Mouse (Mus musculus) kidney, adult 18-20 months (tissue): ENCODE data around the gene Cdhr5.

Source experiments
- DNase-seq: peaks from one replicate; pipeline ENCODE4 v3.0.0; 2021

Cdhr5 gene

DNA sequence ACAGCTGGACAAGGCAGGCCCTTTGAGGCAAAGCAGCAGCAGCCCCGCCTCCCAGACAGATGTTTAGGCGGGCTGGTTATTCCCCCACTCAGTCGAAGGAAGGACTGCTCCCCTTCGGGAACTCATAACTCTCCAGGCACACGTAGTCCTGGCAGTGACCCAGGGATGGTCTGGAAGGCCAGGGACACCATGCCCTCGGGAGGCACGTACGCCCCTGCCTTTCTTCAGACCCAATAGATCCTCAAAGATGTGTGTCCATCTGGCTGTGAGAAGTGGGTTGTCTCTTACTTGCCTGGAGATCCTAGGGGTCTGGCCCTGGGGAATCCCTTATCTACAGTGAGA is 54.5 kb downstream of the Cdhr5 start:
- no peak for DNase-seq

DNA sequence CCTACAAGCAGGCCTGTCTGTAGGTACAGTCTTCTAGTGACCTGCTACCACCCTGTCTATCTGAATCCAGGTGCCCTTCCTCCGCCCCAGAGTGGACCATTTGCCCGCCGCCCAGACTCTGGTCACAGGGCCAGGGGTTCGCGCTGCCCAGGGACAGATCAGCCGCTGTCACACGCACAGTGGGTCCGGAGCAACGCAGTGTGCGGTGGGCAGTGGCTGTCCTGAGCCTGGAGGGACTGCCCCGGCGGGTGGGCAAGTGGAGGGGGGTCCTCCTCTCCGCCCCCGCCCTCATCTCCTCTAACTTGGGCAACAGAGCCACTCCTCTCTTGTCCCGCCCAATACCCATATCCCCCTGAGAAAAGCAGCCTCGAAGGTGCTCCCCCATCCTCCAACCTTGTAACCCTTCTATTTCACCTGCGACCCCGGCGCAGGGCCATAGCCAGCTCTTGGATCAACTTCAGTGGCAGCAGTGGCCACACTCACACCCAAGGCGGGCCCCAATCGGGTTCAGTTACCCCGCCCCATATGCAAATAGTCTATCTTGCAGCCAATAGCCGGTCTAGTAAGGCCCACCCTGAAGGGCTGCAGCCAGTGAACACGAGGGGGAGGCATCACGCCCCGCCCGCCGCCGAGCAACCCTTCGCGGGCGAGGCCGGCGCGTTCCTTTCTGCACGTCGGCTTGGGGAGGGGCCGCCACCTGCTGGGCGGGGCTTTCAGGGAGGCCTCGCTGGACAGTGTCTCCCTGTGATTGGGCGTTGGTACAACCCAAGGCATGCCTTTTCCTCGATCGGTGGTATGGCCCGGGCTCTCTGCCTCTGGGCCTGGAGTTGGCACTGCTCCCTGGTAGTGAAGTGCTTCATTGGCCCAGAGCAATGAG is 55.1 kb downstream of the Cdhr5 start:
- DNase-seq: peak; percentile 96

DNA sequence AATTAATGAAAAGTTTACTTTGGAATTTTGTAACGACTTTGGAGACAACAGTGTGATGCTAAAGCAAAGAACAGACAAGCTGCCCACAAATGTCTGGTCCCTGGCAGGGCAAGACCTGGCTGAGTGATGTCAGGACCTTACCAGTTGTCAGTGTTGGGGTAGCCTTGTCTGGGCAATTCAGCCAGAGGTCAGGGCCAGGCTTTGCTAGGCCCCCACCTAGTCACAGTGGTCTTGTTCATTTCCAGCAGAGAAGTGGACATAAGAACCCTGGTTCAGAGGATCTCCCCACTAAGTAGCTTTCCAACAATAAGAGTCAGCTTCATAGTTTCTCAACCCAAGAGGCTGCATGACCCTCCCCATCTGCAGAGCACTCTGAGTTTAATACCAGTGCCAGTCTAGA is 56.2 kb downstream of the Cdhr5 start:
- DNase-seq: no peak

DNA sequence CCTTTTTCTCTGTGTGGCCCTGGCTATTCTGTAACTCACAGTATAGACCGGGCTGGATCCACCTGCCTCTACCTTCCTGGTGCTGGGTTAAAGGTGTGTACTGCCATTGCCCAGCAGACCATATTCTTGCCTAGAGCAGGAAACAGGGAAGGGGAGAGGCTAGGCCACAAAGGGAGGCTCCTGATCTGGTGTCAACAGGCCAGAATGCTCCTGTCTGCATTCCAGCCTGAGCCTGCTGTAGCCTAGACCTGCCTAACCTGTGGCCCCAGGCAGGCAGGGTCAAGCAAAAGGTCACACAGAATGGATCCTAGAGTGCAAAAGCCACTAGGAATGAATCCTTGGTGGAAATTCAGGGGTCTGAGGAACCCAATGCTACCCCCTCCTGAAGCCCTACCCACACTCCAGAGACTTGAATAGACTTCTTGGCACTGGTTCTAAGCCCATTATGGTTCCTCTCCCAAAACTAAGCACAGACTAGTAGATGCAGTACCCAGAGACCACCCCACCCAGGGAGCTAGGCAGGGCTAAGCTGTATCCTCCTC is 57.0 kb downstream of the Cdhr5 start:
- DNase-seq: no peak
